Mouse (Mus musculus): ENCODE data around the gene Fam122b. TPM values are rescaled to one million over a fixed set of nuclear protein-coding genes. Genes with fewer than 3 reads are reported as not detected.

The Fam122b gene
- polyA plus RNA-seq (2014; fragmentation: Illumina TruSeq; extraction: RNeasy Lipid Tissue Mini Kit (QIAGEN cat#74804); ENCODE audit: low read depth, low replicate concordance), result 5.1 TPM

GRCm38 (mm10) chrX:53269289-53270062 lies at the start of gene Fam122b:
TSS of gene Fam122b (minus strand) at chrX:53269805.

GRCm38 (mm10) chrX:53273124-53273523 lies 3.5 kb upstream of the Fam122b start, which contains the start of gene Fam122c:
TSS of gene Fam122c (plus strand) at chrX:53273424.

GRCm38 (mm10) chrX:53240011-53240410 lies 29.6 kb downstream of the Fam122b start, which contains the start of gene Plac1:
TSS of gene Plac1 (minus strand) at chrX:53240111.

Other genes starting within 250 kb of the Fam122b start
- gene Plac1, start 29.7 kb downstream of the Fam122b start, polyA plus RNA-seq (2014; fragmentation: Illumina TruSeq; extraction: RNeasy Lipid Tissue Mini Kit (QIAGEN cat#74804); ENCODE audit: low read depth, low replicate concordance), result not detected
- not detected for gene Fam122c, start 3.6 kb upstream of the Fam122b start, polyA plus RNA-seq (2014; fragmentation: Illumina TruSeq; extraction: RNeasy Lipid Tissue Mini Kit (QIAGEN cat#74804); ENCODE audit: low read depth, low replicate concordance)
- 46.8 TPM for gene Mospd1, start 100.7 kb upstream of the Fam122b start, polyA plus RNA-seq (2014; fragmentation: Illumina TruSeq; extraction: RNeasy Lipid Tissue Mini Kit (QIAGEN cat#74804); ENCODE audit: low read depth, low replicate concordance)
- gene Etd, start 165.1 kb upstream of the Fam122b start, polyA plus RNA-seq (2014; fragmentation: Illumina TruSeq; extraction: RNeasy Lipid Tissue Mini Kit (QIAGEN cat#74804); ENCODE audit: low read depth, low replicate concordance), result not detected